22 mouse cellular contexts compared by ENCODE assay signal in genomic region chr9:70827911-70828310, GRCm38 (mm10).
DNase-seq lines count a peak whose midpoint lies in the region; ATAC-seq and TF ChIP-seq lines count a peak whose summit lies in the region.
"Had no signal": no experiment of that assay in that cellular context is flagged by ENCODE, and none has a peak within 500 bp of the region (broad histone marks: within the 10 kb centered on the region; RNA-seq: fewer than 3 reads in every experiment).

No protein-coding gene starts in this region.

- H3K4me1 ChIP-seq in liver, embryonic 13.5 days (replicated peaks): peaks cover 71% of the 10 kb centered on the region
- H3K4me1 ChIP-seq in liver, embryonic 11.5 days (replicated peaks; ENCODE audit: control insufficient read depth, insufficient read depth, low read length): peaks cover 13% of the 10 kb centered on the region
- no peaks in the 10 kb centered on the region for H3K4me1 ChIP-seq in midbrain, embryonic 11.5 days (ENCODE audit: control insufficient read depth, insufficient read depth, low read length)
- no peaks in the 10 kb centered on the region for H3K4me1 ChIP-seq in midbrain, embryonic 10.5 days
- H3K4me1 ChIP-seq in liver, postnatal 0 days (ENCODE audit: insufficient read depth): peaks cover 43% of the 10 kb centered on the region
- H3K4me1 ChIP-seq: embryonic facial prominence, embryonic 15.5 days; forebrain, embryonic 12.5 days had no signal

- 0 out of 2 replicates have a peak, but pooled peaks have one; percentile 21 for ATAC-seq in liver, embryonic 13.5 days (ENCODE audit: low read depth)
- ATAC-seq in liver, embryonic 11.5 days (replicated peaks; ENCODE audit: low FRiP score): no peak
- no peak for ATAC-seq in midbrain, embryonic 11.5 days (ENCODE audit: low FRiP score)
- ATAC-seq in liver, postnatal 0 days: peak; percentile 74
- ATAC-seq: forebrain, embryonic 14.5 days had no signal

- no peak overlapping the region for H3K9ac ChIP-seq in liver, embryonic 13.5 days
- no peak overlapping the region for H3K9ac ChIP-seq in liver, embryonic 11.5 days (ENCODE audit: low read depth, low read length)
- no peak overlapping the region for H3K9ac ChIP-seq in midbrain, embryonic 11.5 days (ENCODE audit: low read length)
- H3K9ac ChIP-seq in liver, postnatal 0 days (replicated peaks): no peak overlapping the region
- H3K9ac ChIP-seq: embryonic facial prominence, embryonic 13.5 days; embryonic facial prominence, embryonic 15.5 days; forebrain, embryonic 12.5 days had no signal

- TF ChIP-seq EP300 in liver, postnatal 0 days (IDR thresholded peaks at IDR 0.05; ENCODE audit: low read depth): no peak

- H3K4me3 ChIP-seq in liver, embryonic 13.5 days (replicated peaks): no peak overlapping the region
- H3K4me3 ChIP-seq in liver, embryonic 11.5 days (ENCODE audit: low read depth, low read length): no peak overlapping the region
- no peak overlapping the region for H3K4me3 ChIP-seq in midbrain, embryonic 11.5 days (ENCODE audit: low read depth, low read length)
- no peak overlapping the region for H3K4me3 ChIP-seq in midbrain, embryonic 10.5 days
- no peak overlapping the region for H3K4me3 ChIP-seq in liver, postnatal 0 days (ENCODE audit: low read depth, low read length)
- H3K4me3 ChIP-seq: embryonic facial prominence, embryonic 13.5 days; embryonic facial prominence, embryonic 15.5 days; erythroblast, embryonic 14.5 days; forebrain, embryonic 10.5 days; forebrain, embryonic 12.5 days had no signal

- H3K36me3 ChIP-seq in liver, embryonic 13.5 days: no peaks in the 10 kb centered on the region
- no peaks in the 10 kb centered on the region for H3K36me3 ChIP-seq in liver, embryonic 11.5 days (ENCODE audit: control insufficient read depth, insufficient read depth, low read length)
- no peaks in the 10 kb centered on the region for H3K36me3 ChIP-seq in midbrain, embryonic 11.5 days (ENCODE audit: control insufficient read depth, insufficient read depth, low read length)
- no peaks in the 10 kb centered on the region for H3K36me3 ChIP-seq in midbrain, embryonic 10.5 days
- no peaks in the 10 kb centered on the region; the same call in 1 of the 2 replicates for H3K36me3 ChIP-seq in liver, postnatal 0 days (replicated peaks; ENCODE audit: insufficient read depth, low read length)
- H3K36me3 ChIP-seq: embryonic facial prominence, embryonic 13.5 days; embryonic facial prominence, embryonic 15.5 days; forebrain, embryonic 10.5 days; forebrain, embryonic 12.5 days had no signal

- H3K9me3 ChIP-seq in liver, embryonic 13.5 days (replicated peaks): no peaks in the 10 kb centered on the region
- no peaks in the 10 kb centered on the region for H3K9me3 ChIP-seq in liver, embryonic 11.5 days (ENCODE audit: control insufficient read depth, low read length)
- H3K9me3 ChIP-seq in midbrain, embryonic 11.5 days (ENCODE audit: control insufficient read depth, low read length): no peaks in the 10 kb centered on the region
- no peaks in the 10 kb centered on the region for H3K9me3 ChIP-seq in midbrain, embryonic 10.5 days (replicated peaks)
- no peaks in the 10 kb centered on the region for H3K9me3 ChIP-seq in liver, postnatal 0 days (ENCODE audit: low read length)
- H3K9me3 ChIP-seq: embryonic facial prominence, embryonic 13.5 days; embryonic facial prominence, embryonic 15.5 days; forebrain, embryonic 10.5 days; forebrain, embryonic 12.5 days had no signal

- DNase-seq in liver, embryonic 13.5 days: no peak
- DNase-seq in liver, embryonic 11.5 days (ENCODE audit: low spot score): no peak
- DNase-seq in midbrain, embryonic 11.5 days (ENCODE audit: low spot score, missing footprints): peak; percentile 83
- DNase-seq in midbrain, embryonic 10.5 days (ENCODE audit: low spot score): no peak
- no peak for DNase-seq in liver, postnatal 0 days
- DNase-seq in heart, postnatal 14 days: no peak
- DNase-seq: adrenal gland, adult 2 months; adrenal gland, postnatal 10 days; adrenal gland, postnatal 25 days; cerebellum, adult 11 months; cerebellum, adult 18-20 months; cerebellum, adult 8-10 months; cerebellum, adult 9-11 months; cerebellum, postnatal 14 days; cerebellum, postnatal 36 days; embryo, embryonic 11 days had no signal

- WGBS in liver, embryonic 13.5 days (ENCODE audit: insufficient replicate concordance): 65% methylated on average over 6 of the region's 6 CpGs
- 65% methylated on average over 6 of the region's 6 CpGs for WGBS in liver, embryonic 11.5 days
- 91% methylated on average over 6 of the region's 6 CpGs for WGBS in midbrain, embryonic 11.5 days
- WGBS in midbrain, embryonic 10.5 days: 92% methylated on average over 6 of the region's 6 CpGs
- 58% methylated on average over 6 of the region's 6 CpGs for WGBS in liver, postnatal 0 days (ENCODE audit: insufficient replicate concordance)

- peak overlapping the region; percentile 68 for H3K27ac ChIP-seq in liver, embryonic 13.5 days
- H3K27ac ChIP-seq in liver, embryonic 11.5 days (ENCODE audit: low read depth, low read length): no peak overlapping the region
- H3K27ac ChIP-seq in midbrain, embryonic 11.5 days (ENCODE audit: low read depth, low read length): no peak overlapping the region
- H3K27ac ChIP-seq in midbrain, embryonic 10.5 days (replicated peaks): no peak overlapping the region
- H3K27ac ChIP-seq in liver, postnatal 0 days (ENCODE audit: low read depth): peak overlapping the region; percentile 61
- H3K27ac ChIP-seq: embryonic facial prominence, embryonic 13.5 days; embryonic facial prominence, embryonic 15.5 days; forebrain, embryonic 10.5 days; forebrain, embryonic 12.5 days had no signal

- TF ChIP-seq CTCF in liver, postnatal 0 days (IDR thresholded peaks at IDR 0.05; ENCODE audit: low read depth): no peak

- intact Hi-C loops in heart, postnatal 14 days (cut with DNase I): no loop called here

- H3K4me2 ChIP-seq in liver, embryonic 13.5 days: no peak overlapping the region
- H3K4me2 ChIP-seq in liver, embryonic 11.5 days: no peak overlapping the region
- no peak overlapping the region for H3K4me2 ChIP-seq in midbrain, embryonic 11.5 days
- no peak overlapping the region for H3K4me2 ChIP-seq in liver, postnatal 0 days (ENCODE audit: low read depth, low read length)
- H3K4me2 ChIP-seq: embryonic facial prominence, embryonic 13.5 days; embryonic facial prominence, embryonic 15.5 days; forebrain, embryonic 12.5 days had no signal

- H3K27me3 ChIP-seq in liver, embryonic 13.5 days: no peaks in the 10 kb centered on the region
- no peaks in the 10 kb centered on the region for H3K27me3 ChIP-seq in liver, embryonic 11.5 days (replicated peaks; ENCODE audit: control insufficient read depth, insufficient read depth, low read length)
- H3K27me3 ChIP-seq in midbrain, embryonic 11.5 days (ENCODE audit: control insufficient read depth, insufficient read depth, low read length): no peaks in the 10 kb centered on the region
- no peaks in the 10 kb centered on the region for H3K27me3 ChIP-seq in midbrain, embryonic 10.5 days (ENCODE audit: low read depth, poor library complexity, severe bottlenecking)
- H3K27me3 ChIP-seq in liver, postnatal 0 days (ENCODE audit: insufficient read depth, low read length): no peaks in the 10 kb centered on the region
- H3K27me3 ChIP-seq: embryonic facial prominence, embryonic 13.5 days; embryonic facial prominence, embryonic 15.5 days; forebrain, embryonic 12.5 days had no signal

Comparison
In these comparisons a context has a peak if more than half of its experiments do, and no peak if none do; other contexts are left out.
1. ATAC-seq: peak in liver, embryonic 13.5 days (single experiment) and liver, postnatal 0 days (single experiment); none in liver, embryonic 11.5 days (single experiment) and midbrain, embryonic 11.5 days (single experiment).
2. H3K27ac ChIP-seq: peak in liver, embryonic 13.5 days (single experiment) and liver, postnatal 0 days (single experiment); none in liver, embryonic 11.5 days (single experiment), midbrain, embryonic 11.5 days (single experiment) and midbrain, embryonic 10.5 days (single experiment).